Mouse (Mus musculus) embryonic facial prominence, embryonic 14.5 days (tissue): ENCODE data around the gene Hmx3. TPM values are rescaled to one million over a fixed set of nuclear protein-coding genes. Genes with fewer than 3 reads are reported as not detected.

ENCODE experiments used
- ATAC-seq: fragments of 200-750 bp; cut with Nextera tagmentation; 2 replicates; pipeline ENCODE4 v1.8.0; 2017; ENCODE audit warnings: low read depth, moderate number of reproducible peaks, moderate TSS enrichment
- DNase-seq: peaks from one replicate; pipeline ENCODE4 v3.0.0-alpha.2; 2015; ENCODE audit warnings: low spot score
- H3K27ac ChIP-seq: fragments of 300-500 bp; sonication (generic); replicated peaks from 2 replicates; pipeline ENCODE4 v1.5.1; 2014; ENCODE audit warnings: low read depth, mild to moderate bottlenecking, low read length, moderate library complexity
- H3K27me3 ChIP-seq: fragments of 300-500 bp; sonication (generic); replicated peaks from 2 replicates; pipeline ENCODE4 v1.6.1; 2014; ENCODE audit warnings: low read length; ENCODE audit not compliant: control insufficient read depth, insufficient read depth
- H3K36me3 ChIP-seq: fragments of 300-500 bp; sonication (generic); 2 replicates; pipeline ENCODE4 v1.6.1; 2014; ENCODE audit warnings: low read length, mixed read lengths; ENCODE audit not compliant: control insufficient read depth, insufficient read depth
- H3K4me1 ChIP-seq: fragments of 300-500 bp; sonication (generic); 2 replicates; pipeline ENCODE4 v1.6.1; 2014; ENCODE audit warnings: antibody characterized with exemption, low read length; ENCODE audit not compliant: control insufficient read depth, insufficient read depth
- H3K4me2 ChIP-seq: fragments of 300-500 bp; sonication (generic); 2 replicates; pipeline ENCODE4 v1.6.1; 2014; ENCODE audit warnings: low read depth, mild to moderate bottlenecking, low read length, moderate library complexity, mixed read lengths
- H3K4me3 ChIP-seq: fragments of 300-500 bp; sonication (generic); 2 replicates; pipeline ENCODE4 v1.5.1; 2014; ENCODE audit warnings: low read depth, mild to moderate bottlenecking, low read length
- H3K9ac ChIP-seq: fragments of 300-500 bp; sonication (generic); 2 replicates; pipeline ENCODE4 v1.6.1; 2014; ENCODE audit warnings: low read depth, mild to moderate bottlenecking, low read length, moderate library complexity, mixed read lengths
- H3K9me3 ChIP-seq: fragments of 300-500 bp; sonication (generic); 2 replicates; pipeline ENCODE4 v1.6.1; 2016; ENCODE audit warnings: low read length; ENCODE audit not compliant: control insufficient read depth
- WGBS: fragments of 180-500 bp; shearing (Covaris S2); extraction: QIAGEN DNeasy Blood & Tissue Kit; methylation state at CpG from one replicate; pipeline ENCODE4 v1.1.7; 2014; 5-methylcytosine and 5-hydroxymethylcytosine counted together
- polyA plus RNA-seq: library from polyadenylated mRNA; unstranded; fragments of >200 nt; fragmentation: Nextera tagmentation; extraction: Ambion mirVana; gene quantifications from 2 replicates; pipeline ENCODE4 v1.2.1, GENCODE M21; 2014

Gene Hmx3
- polyA plus RNA-seq, 1 experiment from 2014 or later = 0.26 TPM

GRCm38 (mm10) chr7:131582178-131582577 is 39.5 kb downstream of the Hmx3 start:
- Histone ChIP-seq H3K27ac (no peak overlapping the region), H3K4me2 (no peak overlapping the region), H3K36me3 (no peaks in the 10 kb centered on the region), H3K27me3 (no peaks in the 10 kb centered on the region), H3K9me3 (no peaks in the 10 kb centered on the region), H3K9ac (no peak overlapping the region), H3K4me3 (no peak overlapping the region), H3K4me1 (no peaks in the 10 kb centered on the region)
- DNase-seq (no peak), ATAC-seq (no peak)
- 64% methylated on average over 9 of the region's 9 CpGs for WGBS

GRCm38 (mm10) chr7:131585551-131585950 is 42.9 kb downstream of the Hmx3 start:
- no peaks in the 10 kb centered on the region for H3K4me1 ChIP-seq

More at GRCm38 (mm10) chr7:131585551-131585950, 42.9 kb downstream of the Hmx3 start:
- H3K27me3 ChIP-seq = no peaks in the 10 kb centered on the region
- no peaks in the 10 kb centered on the region for H3K9me3 ChIP-seq
- no peaks in the 10 kb centered on the region for H3K36me3 ChIP-seq
- H3K27ac ChIP-seq = no peak overlapping the region
- no peak for ATAC-seq
- WGBS = 64% methylated on average over 5 of the region's 5 CpGs
- no peak overlapping the region for H3K4me3 ChIP-seq
- no peak overlapping the region for H3K4me2 ChIP-seq
- no peak overlapping the region for H3K9ac ChIP-seq
- DNase-seq = no peak

Other genes with a start within 250 kb of the Hmx3 start
- 0.17 TPM in 1 of 2 replicates, not detected in the other for gene Cuzd1, start 220.6 kb upstream of the Hmx3 start, polyA plus RNA-seq
- not detected in 2 replicates for gene Fam24b, start 213.4 kb upstream of the Hmx3 start, polyA plus RNA-seq
- gene Fam24a, start 209.0 kb upstream of the Hmx3 start, polyA plus RNA-seq = 0.31 TPM in 1 of 2 replicates, not detected in the other
- gene 2310057M21Rik, start 180.1 kb upstream of the Hmx3 start, polyA plus RNA-seq = 21.9 and 25.6 TPM in 2 replicates
- 60.3 and 62.9 TPM in 2 replicates for gene Pstk, start 171.7 kb upstream of the Hmx3 start, polyA plus RNA-seq
- gene Ikzf5, start 132.3 kb upstream of the Hmx3 start, polyA plus RNA-seq = 15.3 and 16.5 TPM in 2 replicates
- gene Acadsb, start 132.3 kb upstream of the Hmx3 start, polyA plus RNA-seq = 91.3 and 109 TPM in 2 replicates
- 0.17 and 0.39 TPM in 2 replicates for gene Hmx2, start 5.9 kb downstream of the Hmx3 start, polyA plus RNA-seq
- gene Bub3, start 17.4 kb downstream of the Hmx3 start, polyA plus RNA-seq = 157 and 183 TPM in 2 replicates